Mouse (Mus musculus): ENCODE measurements around the gene Abhd16a. TPM values are rescaled to one million over a fixed set of nuclear protein-coding genes. Genes with fewer than 3 reads are reported as not detected.

The Abhd16a gene
- polyA plus RNA-seq, 1 experiment from 2014 or later, result 45.2 TPM

- no peak for ATAC-seq (ENCODE audit: low FRiP score)
- Histone ChIP-seq H3K4me3 (ENCODE audit: low read depth, low read length) (no peak overlapping the region), H3K9me3 (ENCODE audit: control insufficient read depth, low read length) (no peaks in the 10 kb centered on the region; the same call in 1 of the 2 replicates), H3K4me1 (ENCODE audit: control insufficient read depth, insufficient read depth, low read length) (no peaks in the 10 kb centered on the region), H3K27me3 (ENCODE audit: control insufficient read depth, insufficient read depth, low read length) (no peaks in the 10 kb centered on the region; the same call in 1 of the 2 replicates), H3K36me3 (ENCODE audit: control insufficient read depth, insufficient read depth, low read length) (peaks cover 66% of the 10 kb centered on the region), H3K27ac (ENCODE audit: low read depth, low read length) (no peak overlapping the region; the same call in 1 of the 2 replicates), H3K4me2 (no peak overlapping the region), H3K9ac (ENCODE audit: low read length) (no peak overlapping the region)
- 61% methylated on average over 3 of the region's 3 CpGs for WGBS
- peak; percentile 90 for DNase-seq (ENCODE audit: low spot score, missing footprints)
Observed at GRCm38 (mm10) chr17:35147348-35147747, 58.3 kb downstream of the Abhd16a start.

GRCm38 (mm10) chr17:35147922-35148639 is 59.0 kb downstream of the Abhd16a start:
- peaks cover 66% of the 10 kb centered on the region for H3K36me3 ChIP-seq (ENCODE audit: control insufficient read depth, insufficient read depth, low read length)

GRCm38 (mm10) chr17:35152121-35152520 is 63.1 kb downstream of the Abhd16a start:
- 96% methylated on average over 4 of the region's 4 CpGs for WGBS

More at GRCm38 (mm10) chr17:35147922-35148639, 59.0 kb downstream of the Abhd16a start:
- Histone ChIP-seq H3K27me3 (ENCODE audit: control insufficient read depth, insufficient read depth, low read length) (no peaks in the 10 kb centered on the region; the same call in 1 of the 2 replicates), H3K9ac (ENCODE audit: low read length) (no peak overlapping the region), H3K4me2 (no peak overlapping the region), H3K4me3 (ENCODE audit: low read depth, low read length) (no peak overlapping the region), H3K9me3 (ENCODE audit: control insufficient read depth, low read length) (no peaks in the 10 kb centered on the region; the same call in 1 of the 2 replicates), H3K27ac (ENCODE audit: low read depth, low read length) (no peak overlapping the region), H3K4me1 (ENCODE audit: control insufficient read depth, insufficient read depth, low read length) (no peaks in the 10 kb centered on the region)
- DNase-seq (ENCODE audit: low spot score, missing footprints) (no peak), ATAC-seq (ENCODE audit: low FRiP score) (0 out of 2 replicates have a peak, but pooled peaks have one; percentile 16)
- WGBS, result 72% methylated on average over 5 of the region's 5 CpGs

More at GRCm38 (mm10) chr17:35152121-35152520, 63.1 kb downstream of the Abhd16a start:
- no peaks in the 10 kb centered on the region for H3K27me3 ChIP-seq (ENCODE audit: control insufficient read depth, insufficient read depth, low read length)
- H3K9ac ChIP-seq (ENCODE audit: low read length), result no peak overlapping the region
- H3K36me3 ChIP-seq (ENCODE audit: control insufficient read depth, insufficient read depth, low read length), result peaks cover 67% of the 10 kb centered on the region
- no peak overlapping the region for H3K4me2 ChIP-seq
- no peak overlapping the region for H3K27ac ChIP-seq (ENCODE audit: low read depth, low read length)
- DNase-seq (ENCODE audit: low spot score, missing footprints) (no peak), ATAC-seq (ENCODE audit: low FRiP score) (no peak)
- no peaks in the 10 kb centered on the region for H3K4me1 ChIP-seq (ENCODE audit: control insufficient read depth, insufficient read depth, low read length)
- H3K4me3 ChIP-seq (ENCODE audit: low read depth, low read length), result no peak overlapping the region
- no peaks in the 10 kb centered on the region for H3K9me3 ChIP-seq (ENCODE audit: control insufficient read depth, low read length)

Other genes with a start within 250 kb of the Abhd16a start
- 30.7 and 36.2 TPM in 2 replicates for gene Skiv2l, start 239.1 kb upstream of the Abhd16a start, polyA plus RNA-seq (2014; fragmentation: Nextera tagmentation; extraction: Ambion mirVana)
- gene Nelfe, start 238.9 kb upstream of the Abhd16a start, polyA plus RNA-seq (2014; fragmentation: Nextera tagmentation; extraction: Ambion mirVana), result 117 and 125 TPM in 2 replicates
- gene Cfb, start 226.7 kb upstream of the Abhd16a start, polyA plus RNA-seq (2014; fragmentation: Nextera tagmentation; extraction: Ambion mirVana), result 1.6 and 1.9 TPM in 2 replicates
- gene Zbtb12, start 209.8 kb upstream of the Abhd16a start, polyA plus RNA-seq (2014; fragmentation: Nextera tagmentation; extraction: Ambion mirVana), result 2.5 and 2.9 TPM in 2 replicates
- 0.05 and 0.15 TPM in 2 replicates for gene Gm20547, start 207.2 kb upstream of the Abhd16a start, polyA plus RNA-seq (2014; fragmentation: Nextera tagmentation; extraction: Ambion mirVana)
- gene C2, start 191.0 kb upstream of the Abhd16a start, polyA plus RNA-seq (2014; fragmentation: Nextera tagmentation; extraction: Ambion mirVana), result 0.83 and 1.5 TPM in 2 replicates
- gene Ehmt2, start 190.8 kb upstream of the Abhd16a start, polyA plus RNA-seq (2014; fragmentation: Nextera tagmentation; extraction: Ambion mirVana), result 56.9 and 60.5 TPM in 2 replicates
- gene Slc44a4, start 174.8 kb upstream of the Abhd16a start, polyA plus RNA-seq (2014; fragmentation: Nextera tagmentation; extraction: Ambion mirVana), result not detected in 2 replicates
- 11.0 and 12.3 TPM in 2 replicates for gene Neu1, start 158.0 kb upstream of the Abhd16a start, polyA plus RNA-seq (2014; fragmentation: Nextera tagmentation; extraction: Ambion mirVana)
- gene Hspa1b, start 130.0 kb upstream of the Abhd16a start, polyA plus RNA-seq (2014; fragmentation: Nextera tagmentation; extraction: Ambion mirVana), result 0.08 and 0.26 TPM in 2 replicates
- not detected in 2 replicates for gene Gm20481, start 119.4 kb upstream of the Abhd16a start, polyA plus RNA-seq (2014; fragmentation: Nextera tagmentation; extraction: Ambion mirVana)
- 0.59 and 1.2 TPM in 2 replicates for gene Hspa1a, start 117.1 kb upstream of the Abhd16a start, polyA plus RNA-seq (2014; fragmentation: Nextera tagmentation; extraction: Ambion mirVana)
- gene Hspa1l, start 116.6 kb upstream of the Abhd16a start, polyA plus RNA-seq (2014; fragmentation: Nextera tagmentation; extraction: Ambion mirVana), result 1.4 and 2.0 TPM in 2 replicates
- 213 and 234 TPM in 2 replicates for gene Lsm2, start 107.4 kb upstream of the Abhd16a start, polyA plus RNA-seq (2014; fragmentation: Nextera tagmentation; extraction: Ambion mirVana)
- 76.1 and 81.2 TPM in 2 replicates for gene Vars, start 88.3 kb upstream of the Abhd16a start, polyA plus RNA-seq (2014; fragmentation: Nextera tagmentation; extraction: Ambion mirVana)
- gene Vwa7, start 72.7 kb upstream of the Abhd16a start, polyA plus RNA-seq (2014; fragmentation: Nextera tagmentation; extraction: Ambion mirVana), result 0.07 TPM in 1 of 2 replicates, not detected in the other
- gene Sapcd1, start 61.2 kb upstream of the Abhd16a start, polyA plus RNA-seq (2014; fragmentation: Nextera tagmentation; extraction: Ambion mirVana), result 5.3 and 7.3 TPM in 2 replicates
- 5.0 and 5.2 TPM in 2 replicates for gene Msh5, start 42.5 kb upstream of the Abhd16a start, polyA plus RNA-seq (2014; fragmentation: Nextera tagmentation; extraction: Ambion mirVana)
- gene Clic1, start 39.3 kb upstream of the Abhd16a start, polyA plus RNA-seq (2014; fragmentation: Nextera tagmentation; extraction: Ambion mirVana), result 73.8 and 83.9 TPM in 2 replicates
- gene Ddah2, start 30.2 kb upstream of the Abhd16a start, polyA plus RNA-seq (2014; fragmentation: Nextera tagmentation; extraction: Ambion mirVana), result 614 and 653 TPM in 2 replicates
- gene Ly6g6c, start 23.9 kb upstream of the Abhd16a start, polyA plus RNA-seq (2014; fragmentation: Nextera tagmentation; extraction: Ambion mirVana), result not detected in 2 replicates
- 0.76 and 0.89 TPM in 2 replicates for gene Mpig6b, start 23.1 kb upstream of the Abhd16a start, polyA plus RNA-seq (2014; fragmentation: Nextera tagmentation; extraction: Ambion mirVana)
- not detected in 2 replicates for gene Ly6g6e, start 12.4 kb upstream of the Abhd16a start, polyA plus RNA-seq (2014; fragmentation: Nextera tagmentation; extraction: Ambion mirVana)
- 0.97 and 1.5 TPM in 2 replicates for gene Ly6g6d, start 11.2 kb upstream of the Abhd16a start, polyA plus RNA-seq (2014; fragmentation: Nextera tagmentation; extraction: Ambion mirVana)
- 0.28 and 0.74 TPM in 2 replicates for gene Ly6g6f, start 3.7 kb upstream of the Abhd16a start, polyA plus RNA-seq (2014; fragmentation: Nextera tagmentation; extraction: Ambion mirVana)
- not detected in 2 replicates for gene Ly6g5c, start 19.0 kb downstream of the Abhd16a start, polyA plus RNA-seq (2014; fragmentation: Nextera tagmentation; extraction: Ambion mirVana)
- 0.86 and 1.2 TPM in 2 replicates for gene Ly6g5b, start 26.2 kb downstream of the Abhd16a start, polyA plus RNA-seq (2014; fragmentation: Nextera tagmentation; extraction: Ambion mirVana)
- 24.4 and 26.3 TPM in 2 replicates for gene Gpank1, start 32.2 kb downstream of the Abhd16a start, polyA plus RNA-seq (2014; fragmentation: Nextera tagmentation; extraction: Ambion mirVana)
- gene Csnk2b, start 32.8 kb downstream of the Abhd16a start, polyA plus RNA-seq (2014; fragmentation: Nextera tagmentation; extraction: Ambion mirVana), result 293 and 299 TPM in 2 replicates
- gene D17H6S53E, start 37.1 kb downstream of the Abhd16a start, polyA plus RNA-seq (2014; fragmentation: Nextera tagmentation; extraction: Ambion mirVana), result 7.1 and 8.1 TPM in 2 replicates
- gene Apom, start 42.8 kb downstream of the Abhd16a start, polyA plus RNA-seq (2014; fragmentation: Nextera tagmentation; extraction: Ambion mirVana), result 0.37 and 0.45 TPM in 2 replicates
- 96.0 and 104 TPM in 2 replicates for gene Bag6, start 45.9 kb downstream of the Abhd16a start, polyA plus RNA-seq (2014; fragmentation: Nextera tagmentation; extraction: Ambion mirVana)
- 138 and 153 TPM in 2 replicates for gene Prrc2a, start 75.6 kb downstream of the Abhd16a start, polyA plus RNA-seq (2014; fragmentation: Nextera tagmentation; extraction: Ambion mirVana)
- 7.8 and 8.4 TPM in 2 replicates for gene Aif1, start 86.8 kb downstream of the Abhd16a start, polyA plus RNA-seq (2014; fragmentation: Nextera tagmentation; extraction: Ambion mirVana)
- gene Lst1, start 99.2 kb downstream of the Abhd16a start, polyA plus RNA-seq (2014; fragmentation: Nextera tagmentation; extraction: Ambion mirVana), result 7.8 and 10.2 TPM in 2 replicates
- 0.41 TPM in 1 of 2 replicates, not detected in the other for gene Ltb, start 105.2 kb downstream of the Abhd16a start, polyA plus RNA-seq (2014; fragmentation: Nextera tagmentation; extraction: Ambion mirVana)
- gene Tnf, start 112.7 kb downstream of the Abhd16a start, polyA plus RNA-seq (2014; fragmentation: Nextera tagmentation; extraction: Ambion mirVana), result 0.26 TPM in 1 of 2 replicates, not detected in the other
- not detected in 2 replicates for gene Lta, start 116.1 kb downstream of the Abhd16a start, polyA plus RNA-seq (2014; fragmentation: Nextera tagmentation; extraction: Ambion mirVana)
- not detected in 2 replicates for gene Gm16181, start 131.6 kb downstream of the Abhd16a start, polyA plus RNA-seq (2014; fragmentation: Nextera tagmentation; extraction: Ambion mirVana)
- 17.0 and 17.8 TPM in 2 replicates for gene Atp6v1g2, start 144.4 kb downstream of the Abhd16a start, polyA plus RNA-seq (2014; fragmentation: Nextera tagmentation; extraction: Ambion mirVana)
- gene Nfkbil1, start 146.5 kb downstream of the Abhd16a start, polyA plus RNA-seq (2014; fragmentation: Nextera tagmentation; extraction: Ambion mirVana), result 3.3 and 4.4 TPM in 2 replicates
- 649 and 657 TPM in 2 replicates for gene Ddx39b, start 152.5 kb downstream of the Abhd16a start, polyA plus RNA-seq (2014; fragmentation: Nextera tagmentation; extraction: Ambion mirVana)
- 42.2 and 45.9 TPM in 2 replicates for gene H2-D1, start 173.5 kb downstream of the Abhd16a start, polyA plus RNA-seq (2014; fragmentation: Nextera tagmentation; extraction: Ambion mirVana)
- not detected in 2 replicates for gene H2-Q1, start 231.1 kb downstream of the Abhd16a start, polyA plus RNA-seq (2014; fragmentation: Nextera tagmentation; extraction: Ambion mirVana)